Mouse (Mus musculus): ENCODE measurements around the gene 1810010D01Rik.

1810010D01Rik gene

GRCm38 (mm10) chr7:145215476-145215875 is 7.6 kb upstream of the 1810010D01Rik start:
- no peak for DNase-seq (ENCODE audit: low spot score in 2 of 2)

DNA sequence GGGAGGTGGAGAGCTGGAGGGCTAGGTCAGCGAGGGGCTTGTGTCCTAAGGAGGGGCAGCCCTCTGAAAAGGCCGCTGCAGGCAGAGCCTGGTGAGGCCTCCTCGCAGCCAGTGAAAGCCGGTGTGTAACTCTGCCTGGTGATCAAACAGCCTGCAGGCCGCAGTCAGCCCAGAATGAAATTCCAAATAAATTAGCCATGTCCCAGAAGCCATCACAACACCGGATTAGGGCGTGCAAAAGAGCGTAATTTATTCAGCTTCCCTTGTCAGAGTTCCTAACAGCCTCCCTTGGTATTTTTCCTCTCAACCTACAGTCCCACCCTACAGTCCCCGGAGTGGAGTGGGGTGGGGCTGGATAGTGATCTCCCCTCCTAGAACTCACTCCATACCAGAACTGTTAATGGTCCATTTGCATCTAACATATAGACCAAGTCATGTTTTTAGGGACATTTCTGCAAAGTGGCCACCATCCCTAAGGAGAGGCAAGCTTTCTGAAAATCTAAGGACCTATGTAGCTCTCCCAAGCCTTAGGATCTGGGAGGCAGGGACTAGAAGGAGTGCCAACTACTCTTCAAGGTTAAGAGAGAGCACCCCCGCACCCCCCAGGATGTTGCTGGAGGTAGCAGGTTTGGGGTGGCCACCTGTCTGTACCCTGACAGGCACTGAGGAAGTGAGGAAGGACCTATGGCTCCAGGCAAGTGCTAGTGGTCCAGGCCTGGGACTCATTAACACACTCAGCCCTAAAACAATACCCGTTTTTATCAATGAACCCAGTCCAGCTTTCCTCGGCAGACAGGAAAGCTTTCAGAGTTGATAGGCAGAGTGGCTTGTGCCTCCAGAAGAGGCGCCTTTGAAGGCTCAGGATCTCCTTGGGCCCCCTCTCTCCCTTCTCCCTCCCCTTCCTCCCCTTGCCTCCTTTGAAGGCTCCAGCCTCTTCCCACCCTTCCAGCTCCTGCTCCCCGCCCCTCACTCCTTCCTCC is 4.1 kb upstream of the 1810010D01Rik start:
- DNase-seq (ENCODE audit: low spot score in 2 of 2): no peak

- no peak for DNase-seq (ENCODE audit: low spot score in 2 of 2)
Measured at GRCm38 (mm10) chr7:145210477-145211070, 2.7 kb upstream of the 1810010D01Rik start.

DNA sequence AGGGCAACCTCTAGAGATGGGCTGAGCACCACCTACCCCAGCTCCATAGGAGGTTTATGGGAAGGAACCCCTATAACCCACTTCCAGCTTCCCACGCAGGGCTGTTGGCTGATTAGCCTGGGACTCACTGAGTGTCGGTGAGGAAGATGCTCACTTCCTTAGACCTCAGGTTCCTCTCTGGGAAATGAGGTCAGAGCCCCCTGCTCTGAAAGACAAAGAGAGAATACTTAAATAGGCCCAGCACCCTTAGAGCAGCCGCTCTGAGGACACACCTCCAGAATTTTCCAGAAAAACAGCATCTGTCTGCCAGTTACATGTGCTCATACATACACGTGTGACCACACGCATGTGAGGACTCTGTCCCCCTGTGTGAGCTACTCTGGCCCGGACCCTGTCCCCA is 1.1 kb downstream of the 1810010D01Rik start:
- DNase-seq (ENCODE audit: low spot score in 2 of 2): no peak

DNA sequence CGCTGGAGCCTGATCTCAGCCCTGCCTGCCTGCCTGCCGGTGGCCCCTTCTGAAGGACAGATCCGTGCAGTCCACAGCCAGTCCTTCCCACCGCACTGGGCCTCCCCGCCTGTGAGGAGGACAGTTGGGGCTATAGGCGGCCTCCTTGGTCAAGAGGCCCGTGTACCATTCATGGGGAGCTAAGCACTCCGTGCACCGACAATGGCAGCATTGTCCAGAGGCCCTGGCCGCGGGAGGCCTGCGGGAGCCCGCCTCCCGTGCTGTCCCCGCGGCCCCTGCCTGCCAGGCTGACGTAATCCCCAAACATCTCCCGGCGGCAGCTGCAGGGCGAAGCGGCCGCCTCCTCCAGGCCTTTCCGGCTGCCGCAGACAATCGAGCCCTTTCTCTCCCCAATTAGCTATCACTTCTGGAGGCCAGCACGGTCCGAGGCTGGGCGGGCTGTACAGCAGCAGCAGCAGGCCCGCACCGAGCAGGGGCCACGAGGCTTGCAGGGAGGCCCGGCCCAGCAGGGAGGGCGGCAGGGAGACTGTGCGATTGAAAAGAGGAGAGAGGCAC is 1.8 kb downstream of the 1810010D01Rik start:
- DNase-seq (ENCODE audit: low spot score in 2 of 2): peak; percentile 38 to 70

DNA sequence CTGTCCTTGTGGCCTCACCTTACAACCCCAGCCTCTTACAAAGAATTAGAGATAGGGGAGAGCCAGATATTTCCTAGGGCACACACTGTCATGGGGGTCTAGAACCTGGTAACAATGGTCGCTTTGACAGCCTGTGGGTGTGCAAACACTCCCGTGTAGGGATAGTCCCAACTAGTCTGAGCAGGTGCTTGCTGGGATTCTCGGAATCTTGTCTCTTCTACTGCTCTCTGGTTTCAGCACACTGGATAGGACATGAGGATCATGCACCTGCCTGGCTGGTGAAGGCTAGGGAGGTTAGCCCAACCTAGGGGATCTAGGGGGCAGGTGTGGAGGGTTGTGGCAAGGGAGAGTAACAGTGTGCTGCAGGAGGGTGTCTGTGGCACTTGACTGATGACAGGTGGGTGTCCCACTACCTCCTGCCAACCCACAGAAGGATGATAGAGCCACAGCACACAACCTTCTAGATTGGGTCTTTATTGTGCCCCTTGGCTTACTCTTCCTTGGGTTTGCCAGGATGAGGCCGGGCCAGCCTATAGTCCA is 2.5 kb downstream of the 1810010D01Rik start:
- DNase-seq (ENCODE audit: low spot score in 2 of 2): no peak

DNA sequence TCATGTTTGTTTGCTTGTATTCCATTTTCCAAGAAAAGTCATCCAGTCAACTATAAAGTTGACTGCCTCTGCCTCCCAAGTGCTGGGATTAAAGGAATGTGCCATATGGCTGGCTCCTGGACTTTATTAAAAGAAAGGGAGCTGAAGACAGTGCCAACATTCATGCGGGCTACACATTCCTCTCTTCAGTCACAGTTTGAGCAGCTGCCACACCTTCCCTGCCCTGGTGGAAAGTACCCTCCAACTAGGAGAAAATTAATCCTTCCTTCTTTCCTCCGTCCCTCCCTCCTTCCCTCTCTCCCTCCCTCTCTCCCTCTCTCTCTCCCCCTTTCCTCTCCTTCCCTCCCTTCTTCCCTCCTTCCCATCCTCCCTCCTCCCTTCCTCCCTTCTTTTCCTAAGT is 8.2 kb downstream of the 1810010D01Rik start:
- no peak for DNase-seq (ENCODE audit: low spot score in 2 of 2)

- DNase-seq (ENCODE audit: low spot score in 2 of 2): no peak
Measured at GRCm38 (mm10) chr7:145198223-145198714, 9.7 kb downstream of the 1810010D01Rik start.

- DNase-seq (ENCODE audit: low spot score in 2 of 2): no peak
Measured at GRCm38 (mm10) chr7:145197711-145198110, 10.2 kb downstream of the 1810010D01Rik start.

DNA sequence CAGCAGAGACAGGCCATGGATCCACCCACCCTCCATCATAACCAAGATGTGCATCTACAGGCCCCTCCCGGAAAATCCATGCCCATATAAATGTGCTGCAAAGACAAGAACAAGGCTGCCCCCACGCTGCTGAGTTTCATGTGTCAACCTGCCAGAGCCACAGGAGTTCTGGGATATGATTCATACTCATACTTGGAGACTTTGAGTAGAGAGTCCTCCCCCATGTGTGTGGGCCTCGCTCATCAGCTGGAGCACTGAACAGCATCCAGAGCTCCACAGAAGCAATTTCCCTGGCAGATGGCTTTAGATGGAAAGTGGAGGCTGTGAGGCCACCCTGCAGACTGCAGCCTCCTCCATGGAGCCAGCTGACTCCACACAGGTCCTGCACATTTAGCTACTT is 10.9 kb downstream of the 1810010D01Rik start:
- no peak for DNase-seq (ENCODE audit: low spot score in 2 of 2)

DNA sequence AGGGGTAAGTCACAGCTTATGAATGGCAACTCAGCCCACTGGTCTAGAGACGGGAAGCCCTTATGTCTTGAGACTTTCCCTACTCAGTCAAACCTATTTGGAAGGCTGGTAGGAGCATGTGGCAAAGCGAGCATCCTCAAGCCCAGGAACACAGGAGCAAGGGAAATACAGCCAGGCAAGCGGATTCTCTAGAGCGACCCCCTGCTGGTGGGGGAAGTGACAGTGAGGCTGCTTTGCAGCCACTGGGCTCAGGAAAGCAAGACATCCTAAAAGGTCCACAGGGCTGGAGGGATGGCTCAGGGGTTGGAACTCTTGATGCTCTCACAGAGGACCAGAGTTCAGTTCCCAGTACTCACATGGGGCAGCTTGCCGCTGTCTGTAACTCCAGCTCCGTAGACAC is 11.6 kb downstream of the 1810010D01Rik start:
- no peak for DNase-seq (ENCODE audit: low spot score in 2 of 2)

DNA sequence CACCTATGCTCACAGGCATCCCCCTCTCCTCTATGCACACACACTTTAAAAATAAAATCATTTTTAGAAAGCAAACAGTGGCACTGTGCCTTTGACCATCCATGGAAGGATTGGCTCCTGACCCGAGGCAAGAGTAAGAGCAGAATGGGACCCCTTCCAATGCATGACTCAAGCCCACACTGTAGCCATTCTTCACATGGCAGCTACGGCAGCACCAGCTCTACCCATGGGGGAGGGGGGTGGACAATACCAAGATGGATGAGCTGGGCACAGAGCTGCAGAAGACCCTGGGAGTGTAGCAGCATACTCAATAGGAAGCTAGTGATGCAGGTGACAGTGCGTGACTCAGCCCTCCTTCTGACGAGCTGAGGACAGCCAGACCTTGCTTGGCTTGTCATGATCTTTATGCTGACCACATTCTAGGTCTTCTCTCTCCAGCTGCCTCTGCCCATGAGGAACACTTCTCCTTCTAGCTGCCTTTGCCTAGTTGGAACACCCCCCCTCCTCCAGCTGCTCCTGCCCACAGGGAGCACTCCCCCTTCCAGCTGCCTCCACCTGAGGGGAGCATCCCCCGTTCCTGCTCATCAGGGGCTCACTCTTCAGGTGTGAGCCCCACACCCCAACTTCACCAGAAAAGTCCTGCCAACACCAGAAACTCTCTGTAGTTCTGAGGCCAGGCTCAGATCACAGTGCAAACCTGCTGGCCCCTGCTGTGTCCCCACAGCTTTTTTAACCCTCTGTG is 12.6 kb downstream of the 1810010D01Rik start:
- DNase-seq (ENCODE audit: low spot score in 2 of 2): no peak

- peak in 1 of 2 experiments; percentile 82 for DNase-seq (ENCODE audit: low spot score in 2 of 2)
Measured at GRCm38 (mm10) chr7:145194455-145195161, 13.3 kb downstream of the 1810010D01Rik start.

- DNase-seq (ENCODE audit: low spot score in 2 of 2): no peak
Measured at GRCm38 (mm10) chr7:145192836-145193235, 15.1 kb downstream of the 1810010D01Rik start.

- DNase-seq (ENCODE audit: low spot score in 2 of 2): no peak
Measured at GRCm38 (mm10) chr7:145190520-145190919, 17.4 kb downstream of the 1810010D01Rik start.

GRCm38 (mm10) chr7:145189342-145189741 is 18.6 kb downstream of the 1810010D01Rik start:
- DNase-seq (ENCODE audit: low spot score in 2 of 2): no peak

- DNase-seq (ENCODE audit: low spot score in 2 of 2): no peak
Measured at GRCm38 (mm10) chr7:145187802-145188201, 20.1 kb downstream of the 1810010D01Rik start.

GRCm38 (mm10) chr7:145182388-145182787 is 25.5 kb downstream of the 1810010D01Rik start:
- DNase-seq (ENCODE audit: low spot score in 2 of 2): peak in 1 of 2 experiments; percentile 50

- DNase-seq (ENCODE audit: low spot score in 2 of 2): peak in 1 of 2 experiments; percentile 65
Measured at GRCm38 (mm10) chr7:145181376-145182034, 26.4 kb downstream of the 1810010D01Rik start.

GRCm38 (mm10) chr7:145179691-145180091 is 28.2 kb downstream of the 1810010D01Rik start:
- no peak for DNase-seq (ENCODE audit: low spot score in 2 of 2)

Measured in cerebellum, postnatal 4 days (tissue).